ENCODE assay signal across 8 mouse cellular contexts in the genomic region with DNA sequence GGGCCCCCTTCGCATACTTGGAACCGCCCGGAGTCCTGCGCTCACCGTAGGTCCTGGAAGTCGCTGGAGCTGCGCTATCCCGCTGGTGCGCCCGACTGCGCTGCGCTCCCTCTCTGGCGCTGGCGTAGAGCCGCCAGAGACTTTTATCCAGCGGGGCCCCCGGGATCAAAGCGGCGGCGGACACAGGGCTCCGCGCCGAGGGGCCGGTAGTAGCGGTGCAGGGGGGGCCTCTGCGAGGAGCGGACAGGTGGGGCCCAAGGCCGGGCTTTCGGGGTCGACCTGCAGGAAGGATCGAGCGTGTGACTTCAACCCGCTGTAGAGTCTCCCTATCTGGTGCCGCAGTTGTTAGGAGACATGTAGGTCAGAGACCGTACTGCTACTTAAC. TPM values are rescaled to one million over a fixed set of nuclear protein-coding genes. Genes with fewer than 3 reads are reported as not detected.
A peak's percentile ranks its signal among the peaks of the same experiment; 100 is the strongest.
DNase-seq lines count a peak whose midpoint lies in the region; ATAC-seq and TF ChIP-seq lines count a peak whose summit lies in the region.

A gene (minus strand): TSS at position 100 of the 385 bp plus-strand sequence.

- no peak for DNase-seq in kidney, postnatal 36 days
- DNase-seq in midbrain, embryonic 14.5 days: no peak
- no peak for DNase-seq in cerebellum, adult 18-20 months
- no peak for DNase-seq in T-cell, adult 2 months (ENCODE audit: low spot score)
- DNase-seq in yolk sac, embryonic 10.5 days (ENCODE audit: low spot score): no peak

- WGBS in kidney, embryonic 15.5 days: under 1% methylated on average over 35 of the region's 35 CpGs
- 2% methylated on average over 35 of the region's 35 CpGs for WGBS in hindbrain, embryonic 12.5 days
- WGBS in midbrain, embryonic 14.5 days: under 1% methylated on average over 35 of the region's 35 CpGs

- peaks cover 79% of the 10 kb centered on the region for H3K27me3 ChIP-seq in kidney, embryonic 15.5 days
- peaks cover 88% of the 10 kb centered on the region for H3K27me3 ChIP-seq in hindbrain, embryonic 12.5 days
- H3K27me3 ChIP-seq in midbrain, embryonic 14.5 days (ENCODE audit: control insufficient read depth, insufficient read depth, low read length): peaks cover 50% of the 10 kb centered on the region

- peak within 1 kb of the TSS; percentile 83 for H3K4me2 ChIP-seq in kidney, embryonic 15.5 days
- H3K4me2 ChIP-seq in hindbrain, embryonic 12.5 days (replicated peaks): peak within 1 kb of the TSS; percentile 59
- peak within 1 kb of the TSS; percentile 57 for H3K4me2 ChIP-seq in midbrain, embryonic 14.5 days (ENCODE audit: low read length)

- peaks cover 28% of the 10 kb centered on the region for H3K4me1 ChIP-seq in kidney, embryonic 15.5 days
- H3K4me1 ChIP-seq in cortical plate, adult 2 months (ENCODE audit: control insufficient read depth, insufficient read depth, low read length): no peaks in the 10 kb centered on the region
- peaks cover 23% of the 10 kb centered on the region for H3K4me1 ChIP-seq in hindbrain, embryonic 12.5 days
- peaks cover 11% of the 10 kb centered on the region; the same call in 1 of the 2 replicates for H3K4me1 ChIP-seq in midbrain, embryonic 14.5 days (ENCODE audit: control insufficient read depth, insufficient read depth, low read length)

- H3K27ac ChIP-seq in kidney, embryonic 15.5 days: peak within 1 kb of the TSS; percentile 18; the same call in 1 of the 2 replicates
- peak within 1 kb of the TSS; percentile 51; the same call in 1 of the 2 replicates for H3K27ac ChIP-seq in cortical plate, adult 2 months (ENCODE audit: insufficient read depth, low read length)
- no peak within 1 kb of the TSS for H3K27ac ChIP-seq in hindbrain, embryonic 12.5 days
- H3K27ac ChIP-seq in midbrain, embryonic 14.5 days (replicated peaks; ENCODE audit: low read depth, low read length): no peak within 1 kb of the TSS

- no peaks in the 10 kb centered on the region for H3K9me3 ChIP-seq in kidney, embryonic 15.5 days (replicated peaks)
- no peaks in the 10 kb centered on the region for H3K9me3 ChIP-seq in hindbrain, embryonic 12.5 days (replicated peaks)
- H3K9me3 ChIP-seq in midbrain, embryonic 14.5 days (ENCODE audit: control insufficient read depth, low read length): no peaks in the 10 kb centered on the region

- no peak for TF ChIP-seq CTCF in cortical plate, adult 2 months (IDR thresholded peaks at IDR 0.05; ENCODE audit: extremely low read depth, insufficient read depth, low read length)

- peak within 1 kb of the TSS; percentile 36 for H3K9ac ChIP-seq in kidney, embryonic 15.5 days
- peak within 1 kb of the TSS; percentile 58 for H3K9ac ChIP-seq in hindbrain, embryonic 12.5 days
- H3K9ac ChIP-seq in midbrain, embryonic 14.5 days (replicated peaks; ENCODE audit: low read length): peak within 1 kb of the TSS; percentile 34; the same call in 1 of the 2 replicates

- no peak for TF ChIP-seq POLR2A in cortical plate, adult 2 months (IDR thresholded peaks at IDR 0.05; ENCODE audit: extremely low read depth, insufficient read depth, low read length)

- peak; percentile 17; the same call in 1 of the 2 replicates for ATAC-seq in kidney, embryonic 15.5 days (replicated peaks; ENCODE audit: low FRiP score)
- no peak for ATAC-seq in hindbrain, embryonic 12.5 days (ENCODE audit: low FRiP score)
- ATAC-seq in midbrain, embryonic 14.5 days (ENCODE audit: low FRiP score, low TSS enrichment): no peak

- H3K4me3 ChIP-seq in kidney, embryonic 15.5 days (replicated peaks): peak within 1 kb of the TSS; percentile 51
- peak within 1 kb of the TSS; percentile 4 for H3K4me3 ChIP-seq in cortical plate, adult 2 months (ENCODE audit: insufficient read depth, low read length)
- H3K4me3 ChIP-seq in hindbrain, embryonic 12.5 days: peak within 1 kb of the TSS; percentile 39
- peak within 1 kb of the TSS; percentile 31 for H3K4me3 ChIP-seq in midbrain, embryonic 14.5 days (replicated peaks; ENCODE audit: low read depth, low read length)

- H3K36me3 ChIP-seq in kidney, embryonic 15.5 days: no peaks in the 10 kb centered on the region
- H3K36me3 ChIP-seq in hindbrain, embryonic 12.5 days: no peaks in the 10 kb centered on the region
- H3K36me3 ChIP-seq in midbrain, embryonic 14.5 days (ENCODE audit: control insufficient read depth, insufficient read depth, low read length): no peaks in the 10 kb centered on the region

RNA-seq across cellular contexts. Expression of the gene that starts here (rescaled TPM):
- 5.2 and 7.7 TPM in 2 replicates for polyA plus RNA-seq in kidney, embryonic 15.5 days (2015; fragmentation: Nextera tagmentation; extraction: Ambion mirVana)
- polyA plus RNA-seq in cortical plate, adult 2 months (2012; rRNA removed): 6.8 and 7.1 TPM in 2 replicates
- polyA plus RNA-seq in hindbrain, embryonic 12.5 days (2016; fragmentation: Nextera tagmentation; extraction: Ambion mirVana): 1.7 and 3.0 TPM in 2 replicates
- 0.59 and 1.3 TPM in 2 replicates for polyA plus RNA-seq in midbrain, embryonic 14.5 days (2014; fragmentation: Nextera tagmentation; extraction: Ambion mirVana)

Comparison
In these comparisons a context has a peak if more than half of its experiments do, and no peak if none do; other contexts are left out.
1. H3K27ac ChIP-seq: peak in kidney, embryonic 15.5 days (single experiment) and cortical plate, adult 2 months (single experiment); none in hindbrain, embryonic 12.5 days (single experiment) and midbrain, embryonic 14.5 days (single experiment).
2. Peak in every context shown above with its lines, with median percentiles within 50 percentile points of each other: H3K4me2 ChIP-seq, H3K4me3 ChIP-seq and H3K9ac ChIP-seq.